Mouse (Mus musculus): Measurements from ENCODE around the gene Zbtb2. TPM values are rescaled to one million over a fixed set of nuclear protein-coding genes. Genes with fewer than 3 reads are reported as not detected.
A peak's percentile ranks its signal among the peaks of the same experiment; 100 is the strongest.

Zbtb2 gene
- total and polyA plus RNA-seq, 3 experiments, result 8.6 to 12.7 TPM; not detected in 1

DNA sequence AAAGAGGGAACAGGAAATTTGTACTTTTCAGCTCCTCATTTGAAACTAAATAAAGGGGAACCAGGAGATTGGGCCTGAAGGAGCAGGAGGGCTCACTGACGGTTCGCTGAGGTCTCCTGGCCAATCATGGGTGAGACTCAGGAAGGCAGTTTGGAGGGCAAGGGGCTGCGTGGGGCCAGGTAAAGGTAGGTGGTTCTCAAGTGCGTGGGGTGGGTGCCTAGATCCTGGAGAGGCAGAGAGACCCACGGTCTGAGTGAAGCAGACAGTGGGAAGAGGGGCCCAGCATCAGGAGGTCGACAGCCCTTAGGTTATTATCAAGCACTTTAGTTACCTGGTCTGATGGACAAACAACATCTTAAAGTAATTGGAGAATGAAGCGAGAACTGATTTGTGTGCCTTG lies 13.7 kb downstream of the Zbtb2 start:
- H3K79me2 ChIP-seq (ENCODE audit: control insufficient read depth, insufficient read depth, low read length, poor library complexity), result no peaks in the 10 kb centered on the region; the same call in 1 of the 2 replicates
- H3K27me3 ChIP-seq (ENCODE audit: control insufficient read depth in 1 of 2, insufficient read depth in 2 of 2, low read length in 2 of 2), result no peaks in the 10 kb centered on the region
- H3K4me1 ChIP-seq (ENCODE audit: control insufficient read depth in 1 of 2, insufficient read depth in 2 of 2, low read length in 2 of 2), result no peaks in the 10 kb centered on the region
- no peak overlapping the region for H3K9ac ChIP-seq (ENCODE audit: control insufficient read depth, low read depth, low read length, poor library complexity, severe bottlenecking)
- no peak overlapping the region for H3K4me3 ChIP-seq (ENCODE audit: control insufficient read depth in 1 of 2, insufficient read depth in 1 of 2, low read depth in 2 of 2, low read length in 2 of 2)
- no peaks in the 10 kb centered on the region for H3K36me3 ChIP-seq (ENCODE audit: control insufficient read depth in 1 of 2, insufficient read depth in 2 of 2, low read length in 2 of 2)
- DNase-seq (ENCODE audit: low read depth, low spot score), result no peak
- H3K9me3 ChIP-seq (replicated peaks; ENCODE audit: insufficient read depth, low read length), result no peaks in the 10 kb centered on the region
- TF ChIP-seq ZKSCAN1 (IDR thresholded peaks at IDR 0.05; ENCODE audit: low read depth, low read length) (no peak), MEF2A (IDR thresholded peaks at IDR 0.05; ENCODE audit: extremely low read depth, insufficient replicate concordance, low read depth, low read length, poor library complexity, severe bottlenecking) (no peak), SIN3A (IDR thresholded peaks at IDR 0.05; ENCODE audit: low read length) (no peak), RCOR1 (IDR thresholded peaks at IDR 0.05; ENCODE audit: low read depth, low read length) (no peak), ETS1 (IDR thresholded peaks at IDR 0.05; ENCODE audit: low read depth, low read length) (no peak)
- H3K27ac ChIP-seq (ENCODE audit: control insufficient read depth, low read depth, low read length), result no peak overlapping the region

DNA sequence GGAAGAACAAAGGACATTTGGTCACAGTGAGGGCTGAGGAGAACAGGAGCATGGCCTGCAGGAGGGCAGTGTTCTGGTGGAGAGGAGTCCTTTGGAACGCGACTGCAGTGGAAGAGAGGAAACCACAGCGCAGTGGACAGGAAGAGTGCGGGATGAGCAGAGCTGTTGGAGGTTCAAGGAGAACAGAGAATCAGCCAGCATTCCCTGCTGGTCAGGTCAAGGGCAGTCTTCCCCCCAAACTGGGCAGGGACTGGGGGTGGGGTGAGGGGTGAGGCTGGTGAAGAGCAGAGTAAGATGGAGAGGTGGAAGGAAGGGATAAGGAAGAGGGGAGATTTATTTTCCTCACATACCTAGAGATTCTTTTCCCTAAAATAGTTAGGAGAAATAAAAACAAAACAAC lies 14.3 kb downstream of the Zbtb2 start:
- Histone ChIP-seq H3K27ac (ENCODE audit: control insufficient read depth, low read depth, low read length) (no peak overlapping the region), H3K79me2 (ENCODE audit: control insufficient read depth, insufficient read depth, low read length, poor library complexity) (no peaks in the 10 kb centered on the region; the same call in 1 of the 2 replicates), H3K9me3 (replicated peaks; ENCODE audit: insufficient read depth, low read length) (no peaks in the 10 kb centered on the region), H3K4me3 (ENCODE audit: control insufficient read depth in 1 of 2, insufficient read depth in 1 of 2, low read depth in 2 of 2, low read length in 2 of 2) (no peak overlapping the region), H3K4me1 (ENCODE audit: control insufficient read depth in 1 of 2, insufficient read depth in 2 of 2, low read length in 2 of 2) (no peaks in the 10 kb centered on the region), H3K9ac (ENCODE audit: control insufficient read depth, low read depth, low read length, poor library complexity, severe bottlenecking) (no peak overlapping the region), H3K27me3 (ENCODE audit: control insufficient read depth in 1 of 2, insufficient read depth in 2 of 2, low read length in 2 of 2) (no peaks in the 10 kb centered on the region), H3K36me3 (ENCODE audit: control insufficient read depth in 1 of 2, insufficient read depth in 2 of 2, low read length in 2 of 2) (no peaks in the 10 kb centered on the region)
- TF ChIP-seq NELFE (IDR thresholded peaks at IDR 0.05; ENCODE audit: low read depth, low read length) (no peak), E2F4 (IDR thresholded peaks at IDR 0.05; ENCODE audit: borderline replicate concordance, low read depth, low read length) (no peak), MEF2A (IDR thresholded peaks at IDR 0.05; ENCODE audit: extremely low read depth, insufficient replicate concordance, low read depth, low read length, poor library complexity, severe bottlenecking) (no peak), POLR2AphosphoS2 (IDR thresholded peaks at IDR 0.05; ENCODE audit: low read length) (no peak), BHLHE40 (IDR thresholded peaks at IDR 0.05; ENCODE audit: borderline replicate concordance, low read depth, low read length) (no peak), GATA1 (IDR thresholded peaks at IDR 0.05; ENCODE audit: low read depth, low read length) (no peak), TCF12 (IDR thresholded peaks at IDR 0.05; ENCODE audit: low read depth, low read length) (no peak), ZMIZ1 (IDR thresholded peaks at IDR 0.05; ENCODE audit: low read depth, low read length) (no peak), ZC3H11A (IDR thresholded peaks at IDR 0.05; ENCODE audit: low read depth, low read length) (no peak)
- no peak for DNase-seq (ENCODE audit: low read depth, low spot score)

DNA sequence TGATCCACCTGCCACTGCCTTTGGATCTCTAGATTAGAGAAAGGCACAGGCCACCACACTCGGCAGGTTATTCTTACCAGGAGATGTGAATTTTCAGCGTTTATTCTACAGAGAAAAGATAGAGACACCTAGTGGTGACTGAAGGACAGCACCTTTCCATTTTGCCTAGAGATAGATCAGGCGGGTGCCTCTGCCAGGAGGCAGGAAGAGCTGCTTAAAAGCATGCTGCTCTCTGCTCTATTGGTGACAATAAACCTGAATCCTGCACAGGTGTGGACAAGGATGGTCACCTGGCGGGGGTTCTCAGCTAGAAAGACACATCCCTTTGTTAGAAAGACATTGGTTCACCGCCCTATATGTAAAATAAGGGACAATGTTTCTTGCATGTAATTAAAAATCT lies 15.9 kb downstream of the Zbtb2 start:
- peak; percentile 59 for DNase-seq (ENCODE audit: low read depth, low spot score)
- no peaks in the 10 kb centered on the region; the same call in 1 of the 2 replicates for H3K79me2 ChIP-seq (ENCODE audit: control insufficient read depth, insufficient read depth, low read length, poor library complexity)
- TF ChIP-seq CTCF (IDR thresholded peaks at IDR 0.05 in 2 of 3, conservative IDR thresholded peaks at IDR 0.05 in 1 of 3; ENCODE audit: control insufficient read depth in 1 of 3, insufficient read depth in 1 of 3, low read depth in 2 of 3, low read length in 3 of 3, poor library complexity in 1 of 3, severe bottlenecking in 1 of 3), result peak in 2 of 3 experiments; percentile 55 to 69; a peak in 5 of 6 replicates
- TF ChIP-seq RAD21 (IDR thresholded peaks at IDR 0.05; ENCODE audit: low read depth, low read length), result peak; percentile 44
- no peak for TF ChIP-seq NELFE (IDR thresholded peaks at IDR 0.05; ENCODE audit: low read depth, low read length)
- TF ChIP-seq SMC3 (IDR thresholded peaks at IDR 0.05; ENCODE audit: low read depth, low read length), result peak; percentile 47
- no peak overlapping the region for H3K9ac ChIP-seq (ENCODE audit: control insufficient read depth, low read depth, low read length, poor library complexity, severe bottlenecking)
- H3K27me3 ChIP-seq (ENCODE audit: control insufficient read depth in 1 of 2, insufficient read depth in 2 of 2, low read length in 2 of 2), result no peaks in the 10 kb centered on the region
- no peak overlapping the region for H3K4me3 ChIP-seq (ENCODE audit: control insufficient read depth in 1 of 2, insufficient read depth in 1 of 2, low read depth in 2 of 2, low read length in 2 of 2)
- no peaks in the 10 kb centered on the region for H3K9me3 ChIP-seq (replicated peaks; ENCODE audit: insufficient read depth, low read length)
- H3K4me1 ChIP-seq (ENCODE audit: control insufficient read depth in 1 of 2, insufficient read depth in 2 of 2, low read length in 2 of 2), result no peaks in the 10 kb centered on the region
- no peaks in the 10 kb centered on the region for H3K36me3 ChIP-seq (ENCODE audit: control insufficient read depth in 1 of 2, insufficient read depth in 2 of 2, low read length in 2 of 2)
- no peak overlapping the region for H3K27ac ChIP-seq (ENCODE audit: control insufficient read depth, low read depth, low read length)

Measured in MEL (cell line).